Mouse (Mus musculus): ENCODE results near the gene Gm960.

DNA sequence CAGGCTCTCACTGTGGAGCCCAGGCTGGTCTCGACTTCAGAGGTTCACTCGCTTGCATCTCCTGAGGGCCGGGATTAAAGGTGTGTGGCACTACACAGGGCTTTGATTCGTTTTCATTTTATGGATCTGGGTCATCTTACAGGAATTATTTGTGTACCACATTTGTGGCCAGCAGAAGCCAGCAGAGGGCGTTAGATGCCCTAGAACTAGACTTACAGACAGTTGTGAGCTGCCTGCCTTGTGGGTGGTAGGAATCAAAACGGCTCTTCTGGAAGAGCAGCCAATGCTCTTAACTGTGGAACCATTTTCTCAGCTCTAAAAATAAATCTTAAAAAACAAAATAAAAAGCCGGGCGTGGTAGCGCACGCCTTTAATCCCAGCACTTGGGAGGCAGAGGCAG lies 54.2 kb downstream of the Gm960 start:
- TF ChIP-seq CTCF (IDR thresholded peaks at IDR 0.05; ENCODE audit: control insufficient read depth, insufficient read depth, insufficient replicate concordance, low read depth, low read length) (no peak), POLR2A (IDR thresholded peaks at IDR 0.05; ENCODE audit: control insufficient read depth, low read depth, low read length) (no peak)
